Mouse (Mus musculus) spleen, adult 12 weeks (tissue): Measurements from ENCODE around the gene Spaca4.

Experiments
- DNase-seq: peaks from one replicate; pipeline ENCODE4 v3.0.0; 2022; ENCODE audit warnings: low spot score

Spaca4 gene

GRCm38 (mm10) chr7:45726419-45726818, 806 bp upstream of the Spaca4 start:
- DNase-seq: no peak

- DNase-seq: no peak
Measured at GRCm38 (mm10) chr7:45725151-45725550, 462 bp downstream of the Spaca4 start.

- no peak for DNase-seq
Measured at GRCm38 (mm10) chr7:45723781-45724180, 1.8 kb downstream of the Spaca4 start.

- no peak for DNase-seq
Measured at GRCm38 (mm10) chr7:45723301-45723700, 2.3 kb downstream of the Spaca4 start.

GRCm38 (mm10) chr7:45722348-45722713, 3.3 kb downstream of the Spaca4 start:
- DNase-seq: no peak

- DNase-seq: no peak
Measured at GRCm38 (mm10) chr7:45721642-45722347, 3.8 kb downstream of the Spaca4 start.

- no peak for DNase-seq
Measured at GRCm38 (mm10) chr7:45721234-45721571, 4.4 kb downstream of the Spaca4 start.

GRCm38 (mm10) chr7:45720413-45721233, 5.0 kb downstream of the Spaca4 start, which contains the start of gene Fam83e:
Gene Fam83e (plus strand): TSS chr7:45721212.
- DNase-seq: no peak

- no peak for DNase-seq
Measured at GRCm38 (mm10) chr7:45719738-45720412, 5.7 kb downstream of the Spaca4 start.

- no peak for DNase-seq
Measured at GRCm38 (mm10) chr7:45719180-45719579, 6.4 kb downstream of the Spaca4 start.

- DNase-seq: no peak
Measured at GRCm38 (mm10) chr7:45718331-45718730, 7.3 kb downstream of the Spaca4 start.

- DNase-seq: peak; percentile 94
Measured at GRCm38 (mm10) chr7:45717918-45718297, 7.7 kb downstream of the Spaca4 start, which contains the start of gene Sphk2. Gene Sphk2 (minus strand): TSS chr7:45718002.

- DNase-seq: no peak
Measured at GRCm38 (mm10) chr7:45716952-45717917, 8.4 kb downstream of the Spaca4 start.

GRCm38 (mm10) chr7:45716460-45716857, 9.2 kb downstream of the Spaca4 start:
- no peak for DNase-seq

- no peak for DNase-seq
Measured at GRCm38 (mm10) chr7:45715741-45716459, 9.7 kb downstream of the Spaca4 start.

- DNase-seq: peak; percentile 91
Measured at GRCm38 (mm10) chr7:45715090-45715708, 10.4 kb downstream of the Spaca4 start, which contains the start of gene Rpl18. Gene Rpl18 (plus strand): TSS chr7:45715457.

- no peak for DNase-seq
Measured at GRCm38 (mm10) chr7:45714630-45715089, 11.0 kb downstream of the Spaca4 start.

GRCm38 (mm10) chr7:45713881-45714520, 11.6 kb downstream of the Spaca4 start:
- no peak for DNase-seq

GRCm38 (mm10) chr7:45713396-45713795, 12.2 kb downstream of the Spaca4 start:
- DNase-seq: no peak
